Mouse (Mus musculus) MEL (cell line): ENCODE data around the gene Gm4707. TPM values are rescaled to one million over a fixed set of nuclear protein-coding genes. Genes with fewer than 3 reads are reported as not detected.

Experiments used
- DNase-seq: peaks from one replicate; pipeline ENCODE4 v3.0.0; 2011; ENCODE audit warnings: low read depth, low spot score
- H3K27ac ChIP-seq: 2 replicates; pipeline ENCODE4 v1.5.1; 2012; ENCODE audit warnings: low read depth, mild to moderate bottlenecking, control low read depth, low read length, moderate library complexity; ENCODE audit not compliant: control insufficient read depth
- H3K27me3 ChIP-seq, 2 experiments: fragments of 150-350 bp in 1 of 2; sonication (generic) in 1 of 2; 2 replicates each; pipeline ENCODE4 v1.6.1; 2012; ENCODE audit warnings: low read length in 2 of 2, mild to moderate bottlenecking in 2 of 2, improper control_type of control experiment in 1 of 2, moderate library complexity in 1 of 2; ENCODE audit not compliant: insufficient read depth in 2 of 2, control insufficient read depth in 1 of 2
- H3K36me3 ChIP-seq, 2 experiments: 2 replicates each; pipeline ENCODE4 v1.6.1; 2012 to 2014; ENCODE audit warnings: low read length in 2 of 2, improper control_type of control experiment in 1 of 2, inconsistent platforms in 1 of 2, mild to moderate bottlenecking in 1 of 2; ENCODE audit not compliant: insufficient read depth in 2 of 2, control insufficient read depth in 1 of 2
- H3K4me1 ChIP-seq, 2 experiments: fragments of 150-350 bp in 1 of 2; sonication (generic) in 1 of 2; 2 replicates each; pipeline ENCODE4 v1.6.1; 2012; ENCODE audit warnings: low read length in 2 of 2, improper control_type of control experiment in 1 of 2, mild to moderate bottlenecking in 1 of 2; ENCODE audit not compliant: insufficient read depth in 2 of 2, control insufficient read depth in 1 of 2
- H3K4me3 ChIP-seq, 2 experiments: fragments of 150-350 bp in 1 of 2; sonication (generic) in 1 of 2; 2 replicates each; pipeline ENCODE4 v1.5.1; 2012; ENCODE audit warnings: low read depth in 2 of 2, low read length in 2 of 2, mild to moderate bottlenecking in 2 of 2, moderate library complexity in 2 of 2, control low read depth in 1 of 2, improper control_type of control experiment in 1 of 2; ENCODE audit not compliant: control insufficient read depth in 1 of 2, insufficient read depth in 1 of 2
- H3K79me2 ChIP-seq: 2 replicates; pipeline ENCODE4 v1.6.1; 2012; ENCODE audit warnings: mild to moderate bottlenecking, low read length, moderate library complexity; ENCODE audit not compliant: control insufficient read depth, poor library complexity, insufficient read depth
- H3K9ac ChIP-seq: 2 replicates; pipeline ENCODE4 v1.6.1; 2012; ENCODE audit warnings: low read depth, mild to moderate bottlenecking, control low read depth, low read length, moderate library complexity; ENCODE audit not compliant: control insufficient read depth, poor library complexity, severe bottlenecking
- H3K9me3 ChIP-seq: fragments of 150-350 bp; sonication (generic); replicated peaks from 2 replicates; pipeline ENCODE4 v1.6.1; 2012; ENCODE audit warnings: mild to moderate bottlenecking, low read length, improper control_type of control experiment, moderate library complexity; ENCODE audit not compliant: insufficient read depth
- BHLHE40 ChIP-seq: IDR thresholded peaks from 2 replicates; pipeline ENCODE4 v1.6.1; 2012; ENCODE audit warnings: low read depth, mild to moderate bottlenecking, inconsistent platforms, low read length, improper control_type of control experiment, borderline replicate concordance
- CHD2 ChIP-seq: IDR thresholded peaks from 2 replicates; pipeline ENCODE4 v1.6.1; 2011; ENCODE audit warnings: low read length, improper control_type of control experiment
- EP300 ChIP-seq, 2 experiments: IDR thresholded peaks; 2 replicates each; pipeline ENCODE4 v1.6.1; 2011; ENCODE audit warnings: improper control_type of control experiment in 2 of 2, low read length in 2 of 2, low read depth in 1 of 2, mild to moderate bottlenecking in 1 of 2
- ETS1 ChIP-seq: IDR thresholded peaks from 2 replicates; pipeline ENCODE4 v1.6.1; 2012; ENCODE audit warnings: low read depth, mild to moderate bottlenecking, inconsistent platforms, low read length, improper control_type of control experiment, moderate library complexity
- GATA1 ChIP-seq: IDR thresholded peaks from 2 replicates; pipeline ENCODE4 v1.6.1; 2011; ENCODE audit warnings: low read depth, low read length, improper control_type of control experiment
- JUND ChIP-seq: IDR thresholded peaks from 2 replicates; pipeline ENCODE4 v1.6.1; 2011; ENCODE audit warnings: low read depth, mild to moderate bottlenecking, improper control_type of control experiment, low read length
- MYB ChIP-seq: IDR thresholded peaks from 2 replicates; pipeline ENCODE4 v1.6.1; 2011; ENCODE audit warnings: mild to moderate bottlenecking, low read depth, low read length, improper control_type of control experiment
- RCOR1 ChIP-seq: IDR thresholded peaks from 2 replicates; pipeline ENCODE4 v1.6.1; 2012; ENCODE audit warnings: low read depth, mild to moderate bottlenecking, inconsistent platforms, low read length, improper control_type of control experiment
- TBP ChIP-seq: IDR thresholded peaks from 2 replicates; pipeline ENCODE4 v1.8.0; 2011; ENCODE audit warnings: low read depth, low read length, improper control_type of control experiment
- TCF12 ChIP-seq: IDR thresholded peaks from 2 replicates; pipeline ENCODE4 v1.6.1; 2014; ENCODE audit warnings: low read depth, mild to moderate bottlenecking, inconsistent platforms, low read length, improper control_type of control experiment, moderate library complexity
- UBTF ChIP-seq: IDR thresholded peaks from 2 replicates; pipeline ENCODE4 v1.6.1; 2012; ENCODE audit warnings: low read depth, mild to moderate bottlenecking, inconsistent platforms, low read length, improper control_type of control experiment, moderate library complexity, borderline replicate concordance; ENCODE audit not compliant: insufficient read depth
- USF2 ChIP-seq, 2 experiments: IDR thresholded peaks; 2 replicates each; pipeline ENCODE4 v1.6.1; 2011 to 2012; ENCODE audit warnings: improper control_type of control experiment in 2 of 2, low read length in 2 of 2, borderline replicate concordance in 1 of 2, inconsistent platforms in 1 of 2, low read depth in 1 of 2, mild to moderate bottlenecking in 1 of 2; ENCODE audit not compliant: insufficient read depth in 1 of 2
- polyA plus RNA-seq, 2 experiments: library from polyadenylated mRNA; stranded (reverse) in 1 of 2; unstranded in 1 of 2; fragments of >175 nt in 1 of 2; fragments of >200 nt in 1 of 2; gene quantifications; 2 replicates each; pipeline versions ENCODE4 v1.2.1 to v1.2.4; 2012; ENCODE audit warnings: low replicate concordance in 2 of 2, low read depth in 1 of 2; ENCODE audit not compliant: insufficient read length in 2 of 2, insufficient read depth in 1 of 2, missing spikeins in 1 of 2
- total RNA-seq: library from RNA; depleted of rRNA; stranded (reverse); fragments of 300-350 nt; gene quantifications from 2 replicates; pipeline ENCODE4 v1.2.3, GENCODE M21; 2012

Gm4707 gene
- total and polyA plus RNA-seq, 3 experiments: 0.26 to 1.1 TPM; not detected in 1

DNA sequence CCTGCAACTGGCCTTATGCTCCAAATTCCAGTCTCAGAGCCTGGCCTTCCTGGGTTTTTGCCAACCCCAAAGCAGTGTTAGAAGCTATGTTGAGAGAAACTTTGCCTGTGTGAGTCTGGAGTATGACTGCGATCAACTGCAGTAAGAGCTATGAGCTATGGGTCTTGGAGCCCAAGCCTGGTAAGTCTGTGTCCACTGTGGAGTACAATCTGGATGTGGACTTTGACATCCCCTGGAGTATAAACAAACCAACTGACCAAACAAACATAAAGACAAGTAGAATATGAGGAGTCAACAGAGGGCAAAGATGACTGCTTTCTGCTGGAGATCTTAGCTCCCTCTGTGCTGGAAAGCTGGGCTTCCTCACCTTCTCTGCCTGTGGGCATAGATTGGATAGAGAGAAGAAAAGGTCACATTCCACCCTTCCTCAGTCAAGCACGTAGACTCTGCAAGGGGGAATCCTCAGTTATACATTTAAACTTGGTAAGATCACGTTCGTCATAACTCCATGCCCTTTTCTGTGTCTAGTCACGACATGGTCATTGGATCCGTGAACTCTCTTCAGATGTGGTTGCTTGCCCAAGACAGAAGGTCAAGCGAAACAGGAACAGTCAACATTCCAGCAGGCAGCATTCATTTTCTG is 23.8 kb upstream of the Gm4707 start:
- TF ChIP-seq CHD2: no peak
- peaks cover 0 to 6% of the 10 kb centered on the region in 2 experiments; a peak in 2 of 4 replicates for H3K36me3 ChIP-seq
- no peak overlapping the region for H3K27ac ChIP-seq
- no peaks in the 10 kb centered on the region for H3K9me3 ChIP-seq
- no peaks in the 10 kb centered on the region for H3K79me2 ChIP-seq
- no peaks in the 10 kb centered on the region for H3K27me3 ChIP-seq
- no peak overlapping the region for H3K4me3 ChIP-seq
- peaks cover 0 to 13% of the 10 kb centered on the region in 2 experiments; a peak in 2 of 4 replicates for H3K4me1 ChIP-seq
- no peak overlapping the region for H3K9ac ChIP-seq
- DNase-seq: no peak

DNA sequence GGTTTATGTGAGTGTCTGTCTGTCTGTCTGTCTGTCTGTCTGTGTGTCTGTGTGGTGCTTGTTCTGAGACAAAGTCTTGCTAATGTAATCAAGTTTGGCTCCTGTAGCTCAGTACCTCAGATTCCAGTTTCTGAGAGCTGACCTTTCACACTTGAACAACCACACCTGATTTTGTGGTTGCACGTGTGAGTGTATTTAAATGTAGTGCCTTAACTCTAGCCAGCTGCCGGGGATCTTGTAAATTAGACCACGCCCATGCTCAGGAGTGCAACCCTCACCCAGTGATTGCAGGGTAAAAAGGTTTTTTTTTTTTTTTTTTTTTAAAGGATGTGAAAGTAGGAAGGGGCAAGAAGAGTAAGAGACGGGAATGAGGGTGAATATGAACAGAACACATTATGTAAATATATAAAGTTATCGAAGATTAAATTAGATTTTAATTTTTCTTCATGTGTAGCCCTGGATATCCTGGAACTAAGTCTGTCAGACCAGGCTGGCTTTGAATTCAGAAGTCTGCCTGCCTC is 19.7 kb upstream of the Gm4707 start:
- Histone ChIP-seq H3K4me1 (peaks cover 4 to 11% of the 10 kb centered on the region in 2 experiments), H3K36me3 (peaks cover 0 to 9% of the 10 kb centered on the region in 2 experiments; a peak in 2 of 4 replicates), H3K9me3 (no peaks in the 10 kb centered on the region), H3K79me2 (peaks cover 10% of the 10 kb centered on the region), H3K4me3 (no peak overlapping the region), H3K27ac (no peak overlapping the region), H3K9ac (no peak overlapping the region), H3K27me3 (no peaks in the 10 kb centered on the region)
- DNase-seq: no peak
- TF ChIP-seq ETS1: peak; percentile 10; the same call in 1 of the 2 replicates
- peak; percentile 83 for TF ChIP-seq BHLHE40
- no peak for TF ChIP-seq USF2 (IDR thresholded peaks at IDR 0.05; ENCODE audit: borderline replicate concordance in 1 of 2, insufficient read depth in 1 of 2, low read depth in 1 of 2, low read length in 2 of 2)

- no peak for TF ChIP-seq JUND
- no peak for TF ChIP-seq UBTF
- TF ChIP-seq TCF12: no peak
- TF ChIP-seq RCOR1: no peak
- no peak for TF ChIP-seq MYB
- TF ChIP-seq EP300 (IDR thresholded peaks at IDR 0.05; ENCODE audit: low read depth in 1 of 2, low read length in 2 of 2): no peak
- no peak for TF ChIP-seq GATA1
- no peak for TF ChIP-seq TBP
- DNase-seq: no peak
- peaks cover 27% of the 10 kb centered on the region for H3K79me2 ChIP-seq
- H3K4me3 ChIP-seq: no peak overlapping the region
- peaks cover 9 to 19% of the 10 kb centered on the region in 2 experiments for H3K4me1 ChIP-seq
- no peaks in the 10 kb centered on the region for H3K9me3 ChIP-seq
- H3K9ac ChIP-seq: no peak overlapping the region
- H3K27me3 ChIP-seq: no peaks in the 10 kb centered on the region
- peaks cover 0 to 17% of the 10 kb centered on the region in 2 experiments; a peak in 2 of 4 replicates for H3K36me3 ChIP-seq
- no peak overlapping the region for H3K27ac ChIP-seq
Observed at GRCm38 (mm10) chr17:71477481-71477880, 17.8 kb upstream of the Gm4707 start.
